Mouse (Mus musculus) left cerebral cortex, adult 18-20 months (tissue): Measurements from ENCODE around the gene Tmem138. TPM values are rescaled to one million over a fixed set of nuclear protein-coding genes. Genes with fewer than 3 reads are reported as not detected.

Source experiments
- DNase-seq, 2 experiments: peaks; one replicate each; pipeline ENCODE4 v3.0.0; 2021 to 2022; ENCODE audit warnings: low spot score in 2 of 2, mixed read lengths in 1 of 2
- long read RNA-seq, 2 experiments: library from polyadenylated mRNA; stranded (forward); transcript quantifications; one replicate each; pipeline ENCODE4 v2.0.0; 2021
- total RNA-seq, 2 experiments: library from RNA; stranded (reverse); gene quantifications; 2 replicates each; pipeline ENCODE4 v1.2.3; 2021

Tmem138 gene
- 10 to 100 TPM; 11.0 to 12.3 TPM for total RNA-seq
- long read RNA-seq, experiment 1, transcript Tmem138-201 (5 exons, 1,590 nt), result major isoform, 9 of 26 reads
- long read RNA-seq, experiment 1, partial matches to known transcripts, result 3 of 26 reads
- long read RNA-seq, experiment 1, other reads (novel, unspliced or antisense), result 7 of 26 reads
- long read RNA-seq, experiment 2, transcript Tmem138-201 (5 exons, 1,590 nt), result major isoform, 6 of 14 reads
- long read RNA-seq, experiment 2, partial matches to known transcripts, result 1 of 14 reads
- long read RNA-seq, experiment 2, other reads (novel, unspliced or antisense), result 2 of 14 reads

DNA sequence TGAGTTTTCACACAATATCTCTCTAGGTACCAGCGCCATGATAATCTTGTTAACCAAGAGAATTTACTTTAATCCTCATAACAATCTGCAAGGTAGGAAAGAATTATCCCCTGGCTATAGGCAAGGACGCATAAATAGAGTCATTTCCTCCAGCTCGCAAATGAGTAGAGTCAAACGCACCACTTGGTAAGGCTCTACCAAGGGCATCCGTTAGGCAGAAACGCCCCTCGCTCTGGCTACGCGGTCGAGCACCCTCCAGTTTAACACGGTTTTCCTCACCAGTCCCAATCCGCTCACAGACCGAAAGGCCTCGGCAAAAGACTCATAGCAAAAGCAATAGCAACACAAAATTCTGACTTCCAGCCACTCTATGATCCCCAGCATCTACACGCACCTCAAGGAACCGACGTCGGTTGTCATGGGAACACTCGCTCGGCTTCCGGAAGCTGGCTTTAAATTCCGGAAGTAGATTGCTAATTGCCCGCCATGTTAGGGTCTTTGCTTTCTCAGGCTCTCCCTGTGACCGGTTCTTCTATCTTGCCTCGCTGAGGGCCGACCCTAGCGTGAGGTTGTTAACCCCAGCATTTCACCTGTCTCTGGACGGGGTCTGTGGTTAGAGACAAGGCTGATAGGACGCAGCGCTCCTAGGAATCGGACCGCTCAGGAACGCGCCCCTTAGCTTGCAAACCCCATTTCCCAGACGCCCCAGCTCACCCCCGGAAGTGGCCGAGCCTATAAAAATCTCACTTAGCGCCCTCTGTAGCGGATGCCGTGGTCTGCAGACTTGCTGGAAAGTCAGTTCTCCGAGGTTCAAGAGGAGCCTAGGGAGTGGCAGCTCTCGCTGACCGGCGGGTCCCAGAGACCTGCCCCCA is at the start of gene Tmem138, which contains the start of gene Cyb561a3:
TSS of gene Tmem138 (minus strand) at position 673 of the 872 bp plus-strand sequence.
TSS of gene Cyb561a3 (plus strand) at position 483 of the 872 bp plus-strand sequence.
- peak; percentile 89 to 91 for DNase-seq

DNA sequence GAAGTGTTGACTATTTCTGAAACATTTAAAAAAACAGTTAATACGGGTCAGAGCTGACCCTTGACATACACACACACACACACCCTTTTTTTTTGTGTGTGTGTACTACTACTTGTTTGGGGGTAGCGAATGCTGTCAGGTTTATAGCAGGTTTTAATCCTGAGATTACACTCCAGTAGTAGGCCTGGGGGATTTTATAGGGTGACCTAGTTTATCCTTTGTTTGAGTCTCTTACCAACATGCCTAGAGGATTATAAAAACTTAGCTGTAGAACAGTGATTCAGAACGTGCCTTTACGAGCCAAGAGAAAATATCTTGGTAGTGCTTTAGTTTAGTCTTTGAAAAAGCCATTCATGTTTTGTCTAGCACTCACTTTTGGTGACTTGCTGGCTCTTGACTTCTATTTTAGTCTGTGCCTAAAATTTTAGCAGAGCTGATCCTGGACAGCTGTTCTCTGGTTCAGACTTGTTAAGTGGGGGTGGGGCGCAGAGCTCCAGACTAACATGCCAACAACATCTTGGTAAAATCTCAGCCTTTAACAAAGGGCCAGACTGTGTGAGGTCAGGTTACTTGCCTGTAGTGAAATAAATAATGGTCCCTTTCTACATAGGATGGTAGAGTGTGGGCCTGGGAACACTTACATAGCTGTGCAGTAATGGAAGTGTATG is 31.5 kb upstream of the Tmem138 start:
- DNase-seq, result no peak

DNA sequence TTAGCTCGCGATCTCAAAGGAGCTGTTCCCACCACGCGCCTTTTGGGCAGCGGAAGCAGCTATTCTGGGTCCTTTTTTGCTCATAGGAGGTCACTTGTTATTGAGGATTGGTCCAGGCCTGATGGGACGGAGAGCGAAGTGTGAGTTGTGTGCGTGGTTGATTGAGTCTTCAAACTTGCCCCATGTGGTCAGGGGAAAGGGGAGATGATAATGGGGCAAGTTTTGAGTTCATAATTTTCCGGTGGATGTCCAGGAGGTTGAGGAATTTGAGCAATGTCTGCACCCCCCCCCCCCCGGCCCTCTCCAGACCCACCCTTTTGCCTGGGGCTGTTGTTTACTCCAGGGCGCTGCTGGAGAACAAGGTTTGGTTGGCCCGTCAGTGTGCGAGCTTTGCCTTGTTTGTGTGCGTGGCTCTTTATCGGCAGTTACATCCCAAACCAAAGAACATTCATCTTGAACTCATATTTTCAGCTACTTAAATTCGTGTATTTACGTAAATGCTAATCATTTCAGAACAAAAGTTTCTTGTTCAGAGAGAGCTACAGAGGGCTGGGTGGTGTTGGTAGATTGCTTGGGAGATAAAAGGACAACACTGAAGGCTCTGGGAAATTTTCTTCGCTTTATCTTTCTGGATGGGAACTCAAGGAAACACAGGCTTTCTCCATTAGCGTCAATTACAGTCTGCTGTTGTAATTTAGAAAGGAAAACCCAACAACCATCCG is 28.9 kb upstream of the Tmem138 start:
- no peak for DNase-seq

DNA sequence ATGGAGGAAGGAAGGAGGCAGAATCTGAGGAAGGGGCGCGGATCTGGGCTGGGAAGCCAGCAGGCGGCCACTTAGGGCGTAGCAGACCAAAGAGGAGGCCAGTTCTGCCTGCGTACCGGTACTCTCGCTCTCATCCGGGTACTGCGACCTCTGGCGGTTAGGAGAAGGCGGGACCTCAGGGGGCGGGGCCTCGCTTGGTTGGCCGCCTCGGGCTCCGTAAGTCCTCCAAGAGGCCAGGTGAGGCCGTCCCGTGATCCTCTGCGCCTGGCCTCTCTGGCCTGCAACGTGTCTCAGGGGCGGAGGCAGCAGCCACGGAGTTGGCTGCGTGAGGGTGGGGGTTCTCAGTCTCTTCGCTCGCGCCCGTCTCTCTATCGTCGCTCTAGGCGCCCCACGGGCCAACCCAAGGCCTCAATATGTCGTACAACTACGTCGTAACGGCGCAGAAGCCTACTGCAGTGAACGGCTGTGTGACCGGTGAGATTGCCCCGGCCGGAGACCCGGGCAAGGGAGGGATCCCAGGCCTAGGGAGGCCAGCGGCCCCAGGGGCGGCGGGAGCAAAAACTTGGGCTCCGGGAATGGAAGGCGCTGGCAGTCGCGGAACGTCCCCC is 28.2 kb upstream of the Tmem138 start, which contains the start of the genes Ddb1 and Tkfc:
TSS of gene Ddb1 (plus strand) at position 35 of the 608 bp plus-strand sequence.
TSS of gene Tkfc (minus strand) at position 362 of the 608 bp plus-strand sequence.
- DNase-seq, result peak; percentile 99

DNA sequence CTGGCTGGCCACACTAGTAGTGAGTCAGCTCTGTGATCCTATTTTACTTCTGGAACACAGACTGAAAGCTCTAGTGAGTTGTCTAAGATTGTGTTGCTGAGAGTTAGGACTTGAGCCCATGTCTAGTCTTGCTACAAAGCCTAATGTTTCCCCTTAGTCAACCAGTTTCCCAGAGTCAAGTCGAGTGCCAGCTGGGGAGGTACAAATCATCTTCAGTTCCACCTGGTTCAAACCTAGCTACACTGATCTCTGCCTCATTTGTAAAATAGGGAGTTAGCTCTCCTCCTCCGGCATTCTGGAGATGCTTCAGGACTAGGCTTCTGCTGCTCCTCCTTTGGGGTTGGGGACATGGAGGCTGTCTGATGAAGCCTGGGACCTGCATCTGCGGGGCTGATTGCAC is 27.4 kb upstream of the Tmem138 start:
- no peak for DNase-seq

DNA sequence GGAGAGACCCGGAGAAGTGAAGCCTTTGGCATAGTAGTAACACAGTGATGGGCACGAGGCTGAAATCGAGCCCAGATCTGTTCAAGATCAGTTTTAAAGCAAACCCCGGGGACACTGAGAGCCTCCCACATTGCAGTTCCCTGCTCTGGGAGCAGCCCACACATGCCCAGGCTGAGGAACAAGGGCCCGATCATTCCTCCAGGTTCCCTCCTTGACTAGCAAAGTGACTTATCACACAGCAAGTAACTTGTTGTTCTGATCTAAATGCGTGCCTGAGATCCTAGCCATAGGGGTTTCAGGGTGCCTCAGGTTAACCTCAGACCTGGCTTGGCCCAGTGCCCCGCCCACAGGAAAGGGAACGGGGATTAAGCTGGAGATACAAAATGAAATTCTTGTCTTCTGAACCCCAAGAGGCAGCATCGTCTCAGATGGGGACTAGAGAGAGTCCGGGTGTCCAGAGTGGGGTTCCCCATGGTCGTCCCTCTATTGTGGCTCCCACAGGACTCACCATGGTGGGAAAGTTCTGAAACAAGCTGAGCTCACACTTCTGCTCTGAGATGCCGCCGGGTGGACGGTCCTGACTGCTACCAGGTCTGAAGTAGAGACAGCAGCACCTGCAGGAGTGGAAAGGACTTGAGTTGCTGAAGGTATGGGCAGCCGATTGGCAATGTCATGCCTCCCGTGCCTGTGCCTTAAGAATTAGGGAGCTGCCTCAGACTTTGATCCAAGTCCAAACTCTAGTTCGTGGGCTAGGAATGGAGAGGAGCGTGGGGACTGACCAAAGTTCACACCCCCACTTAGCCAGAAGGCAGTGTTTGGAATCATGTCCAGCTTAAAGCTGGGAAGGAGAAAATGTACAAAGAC is 26.7 kb upstream of the Tmem138 start:
- peak in 1 of 2 experiments; percentile 10 for DNase-seq

DNA sequence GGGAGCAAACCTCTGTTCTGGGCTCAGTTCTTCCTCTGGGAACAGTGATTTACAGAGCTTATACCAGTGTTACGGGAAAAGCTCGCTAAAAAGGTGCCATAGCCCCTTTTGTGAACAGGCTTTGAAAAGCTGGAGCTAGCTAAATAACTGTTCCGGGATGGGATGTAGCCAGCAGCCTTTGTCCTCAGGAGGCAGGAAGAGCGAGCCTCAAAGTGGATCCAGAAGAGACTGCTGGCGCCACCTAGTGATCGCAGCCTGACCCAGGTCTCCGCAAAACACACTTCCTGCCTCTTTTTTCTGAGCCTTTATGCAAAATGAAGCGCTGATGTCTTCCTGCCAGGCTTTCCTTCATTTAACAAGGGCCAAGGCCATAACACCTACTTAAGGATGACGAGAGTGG is 25.6 kb upstream of the Tmem138 start:
- DNase-seq, result peak; percentile 88

DNA sequence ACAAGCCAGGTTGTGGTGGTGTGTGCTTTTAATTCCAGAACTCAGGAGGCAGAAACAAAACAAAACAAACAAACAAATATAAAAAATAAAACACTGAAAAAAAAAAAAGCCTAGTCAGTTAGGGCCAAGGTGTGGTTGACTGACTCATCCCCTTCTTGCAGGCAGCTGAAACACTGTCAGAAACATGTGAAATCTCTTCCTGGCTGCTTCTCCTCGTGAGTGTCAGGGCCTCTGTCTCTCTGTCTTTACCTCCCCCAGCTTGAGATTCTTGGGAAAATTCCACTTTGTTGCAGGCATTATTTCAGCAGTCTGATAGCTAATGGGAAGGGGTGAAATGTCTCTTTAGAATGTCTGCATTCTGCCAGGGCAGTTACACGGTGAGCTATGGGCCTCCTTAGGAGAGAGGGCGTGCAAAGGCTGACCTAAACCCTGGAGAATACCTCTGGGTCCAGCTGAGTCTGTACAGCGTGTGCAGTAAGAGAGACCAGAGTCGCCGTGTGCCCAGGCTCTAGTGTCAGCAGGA is 25.1 kb upstream of the Tmem138 start:
- no peak for DNase-seq

DNA sequence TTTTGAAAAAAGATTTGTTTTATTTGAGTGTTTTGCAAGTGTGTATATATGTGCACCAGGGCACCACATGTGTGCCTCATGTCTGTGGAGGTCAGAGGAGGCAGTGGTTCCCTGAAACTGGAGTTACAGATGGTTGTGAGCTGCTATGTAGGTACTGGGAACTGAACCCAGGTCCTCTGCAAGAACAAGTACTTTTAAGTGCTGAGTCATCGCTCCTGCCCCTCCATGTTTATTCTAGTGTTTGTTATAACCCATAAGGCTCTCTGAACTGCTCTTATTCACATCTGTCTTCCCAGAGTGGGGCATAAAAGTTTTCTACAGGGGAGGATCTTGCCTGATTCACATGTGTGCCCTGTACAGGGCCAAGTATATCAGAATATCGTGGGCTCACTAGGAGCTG is 22.5 kb upstream of the Tmem138 start:
- DNase-seq, result no peak

DNA sequence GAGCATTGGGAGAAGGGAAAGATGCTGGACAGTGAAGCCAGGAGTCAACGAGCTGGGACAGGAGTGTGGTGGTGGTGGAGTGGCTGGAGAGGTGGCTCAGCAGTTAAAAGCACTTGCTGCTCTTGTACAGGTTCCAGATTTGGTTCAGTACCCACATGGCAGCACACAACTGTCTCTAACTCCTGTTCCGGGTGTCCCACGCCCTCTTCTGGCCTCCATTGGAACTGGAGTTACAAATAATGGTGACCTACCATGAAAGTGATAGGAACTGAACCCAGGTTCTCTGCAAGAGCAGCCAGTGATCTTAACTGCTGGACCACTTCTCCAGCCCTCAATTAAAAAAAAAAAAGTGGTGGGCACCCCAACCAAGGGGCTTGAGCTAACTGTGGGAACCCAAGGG is 21.0 kb upstream of the Tmem138 start:
- no peak for DNase-seq

DNA sequence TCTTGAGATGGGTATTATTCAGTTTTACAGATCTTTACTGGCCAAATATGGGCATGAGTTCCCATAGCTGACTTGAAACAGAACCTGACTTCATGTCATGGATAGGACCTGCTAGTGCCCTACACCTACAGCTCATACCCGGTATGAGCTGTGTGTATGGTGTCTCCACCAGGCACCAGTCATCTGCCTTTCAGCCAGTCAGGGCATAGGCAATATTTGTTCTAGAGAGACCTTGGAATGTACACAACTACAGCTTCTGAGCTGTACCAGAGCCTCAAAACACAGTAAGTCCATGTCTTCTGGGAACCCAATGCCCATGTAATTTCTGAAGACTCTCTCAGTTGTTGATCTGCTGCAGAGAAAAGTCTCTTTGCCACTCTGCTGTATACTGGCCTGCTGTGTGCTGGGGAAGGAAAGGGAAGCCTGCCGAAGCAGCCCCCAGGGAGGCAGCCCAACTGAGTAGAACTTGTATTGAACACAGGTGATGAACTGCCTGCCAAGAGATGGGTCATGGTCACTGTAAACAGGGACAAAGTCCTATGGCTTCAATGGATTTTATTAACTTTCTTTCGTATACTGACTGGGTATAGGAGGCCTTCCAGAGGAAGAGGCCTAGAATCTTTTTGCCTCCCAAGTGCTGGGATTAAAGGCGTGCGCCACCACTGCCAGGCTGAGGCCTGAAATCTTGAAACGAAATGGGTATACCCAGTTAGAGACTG is 14.7 kb upstream of the Tmem138 start:
- DNase-seq, result no peak

DNA sequence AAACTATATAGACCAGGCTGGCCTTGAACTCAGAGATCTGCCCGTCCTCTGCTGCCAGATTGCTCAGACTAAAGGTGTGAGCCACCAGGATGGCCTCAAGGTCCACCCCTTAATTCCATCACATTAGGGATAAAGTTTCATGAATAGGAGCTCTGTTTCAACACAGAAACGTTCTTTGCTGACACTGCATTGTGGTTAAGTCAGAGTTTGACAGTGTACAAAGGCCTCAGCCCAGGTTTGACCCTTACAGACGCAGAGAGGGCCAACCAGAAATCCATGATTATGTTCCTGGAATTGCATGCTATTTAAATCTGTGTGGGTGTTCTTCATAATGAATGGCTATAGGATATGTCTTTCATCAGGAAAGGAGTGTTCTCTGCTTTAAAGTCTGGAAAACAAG is 13.1 kb upstream of the Tmem138 start:
- DNase-seq, result no peak

DNA sequence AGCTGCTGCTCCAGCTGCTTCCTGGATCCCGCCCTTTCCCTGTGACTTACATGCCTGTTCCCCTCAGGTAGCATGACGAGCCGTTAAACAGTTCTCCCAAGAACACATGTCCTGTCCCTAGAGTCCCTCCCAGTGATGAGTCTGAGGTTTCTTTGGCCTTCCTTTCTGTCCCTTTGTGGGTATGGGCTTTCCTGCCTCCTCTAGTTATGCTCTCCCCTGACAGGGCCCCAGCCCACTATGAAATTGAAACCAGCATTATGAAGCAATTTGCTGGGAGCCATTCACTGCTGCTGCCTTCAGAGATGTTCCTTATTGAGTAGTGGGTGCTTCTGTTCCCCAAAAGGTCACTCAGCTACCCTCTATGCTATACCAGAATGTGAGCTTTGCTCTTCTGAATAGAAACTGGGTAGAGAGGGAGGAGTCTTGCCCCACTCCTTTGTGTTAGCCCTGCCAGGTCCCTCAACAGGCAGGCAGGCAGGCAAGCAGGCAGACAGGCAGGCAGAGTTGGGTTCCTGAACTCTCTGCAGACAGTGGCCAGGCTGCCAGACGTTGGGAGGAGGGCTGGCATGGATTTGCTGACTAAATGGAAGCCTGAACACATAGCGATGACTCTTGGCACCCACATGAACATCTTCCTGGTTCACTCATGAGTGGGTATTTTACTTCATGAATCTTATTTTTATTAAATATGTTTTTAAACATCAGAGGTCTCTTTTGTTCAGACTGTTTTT is 12.1 kb upstream of the Tmem138 start:
- DNase-seq, result no peak

DNA sequence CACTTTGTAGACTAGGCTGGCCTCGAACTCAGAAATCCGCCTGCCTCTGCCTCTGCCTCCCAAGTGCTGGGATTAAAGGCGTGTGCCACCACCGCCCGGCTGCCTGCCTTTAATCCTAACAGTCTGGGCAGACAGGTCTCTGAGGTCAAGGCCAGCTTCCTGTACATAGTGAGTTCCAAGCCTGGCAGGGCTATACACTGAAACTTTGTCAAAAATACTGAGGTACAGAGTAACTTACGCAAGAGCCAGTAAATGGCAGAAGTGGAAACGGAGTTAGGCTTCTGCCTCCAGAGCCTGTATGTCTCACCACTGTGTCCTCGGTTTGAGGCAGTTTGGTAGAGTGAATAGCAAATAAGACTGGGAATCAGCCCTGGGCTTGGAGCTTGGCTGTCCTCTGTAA is 10.1 kb upstream of the Tmem138 start:
- DNase-seq, result no peak

DNA sequence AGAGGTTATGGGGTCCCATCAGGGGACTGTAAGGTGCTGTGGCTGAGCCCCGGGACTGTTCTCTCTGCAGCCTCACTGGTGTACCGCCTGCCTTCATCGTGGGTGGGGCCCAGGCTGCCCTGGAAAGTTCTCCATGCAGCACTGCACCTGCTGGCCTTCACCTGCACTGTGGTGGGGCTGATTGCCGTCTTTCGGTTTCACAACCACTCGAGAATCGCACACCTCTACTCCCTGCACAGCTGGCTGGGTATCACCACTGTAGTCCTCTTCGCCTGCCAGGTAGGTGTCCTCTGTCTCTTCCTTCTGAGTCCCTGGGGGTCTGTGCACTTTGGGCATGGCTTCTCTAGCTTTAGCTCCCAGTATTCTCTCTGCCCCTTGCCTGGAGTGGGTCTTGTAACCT is 8.0 kb upstream of the Tmem138 start:
- no peak for DNase-seq

DNA sequence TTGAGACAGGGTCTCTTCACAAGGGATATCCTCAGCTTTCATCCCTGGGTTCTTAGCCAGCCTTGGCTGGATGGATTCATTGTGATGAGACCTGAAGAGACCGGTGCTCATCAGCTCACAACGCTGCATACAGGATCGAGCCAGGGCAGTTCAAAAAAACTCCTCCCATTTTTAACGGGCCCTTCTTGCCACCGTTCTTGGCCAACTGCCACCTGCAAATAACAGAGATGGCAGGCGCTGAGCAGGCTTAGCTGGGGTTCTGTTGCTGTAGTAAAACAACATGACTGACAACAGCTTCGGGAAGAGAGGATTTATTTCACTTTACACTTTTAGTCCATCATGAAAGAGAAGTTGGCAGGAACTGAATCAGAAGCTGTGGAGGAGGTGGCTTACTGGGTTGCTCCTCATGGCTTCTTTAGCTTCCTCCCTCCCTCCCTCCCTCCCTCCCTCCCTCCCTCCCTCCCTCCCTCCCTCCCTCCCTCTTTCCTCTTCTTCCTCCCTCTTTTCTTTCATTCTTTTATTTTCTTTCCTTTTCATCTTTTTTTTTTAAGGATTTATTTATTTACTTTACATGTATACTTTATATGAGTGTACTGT is 6.5 kb upstream of the Tmem138 start:
- no peak for DNase-seq

DNA sequence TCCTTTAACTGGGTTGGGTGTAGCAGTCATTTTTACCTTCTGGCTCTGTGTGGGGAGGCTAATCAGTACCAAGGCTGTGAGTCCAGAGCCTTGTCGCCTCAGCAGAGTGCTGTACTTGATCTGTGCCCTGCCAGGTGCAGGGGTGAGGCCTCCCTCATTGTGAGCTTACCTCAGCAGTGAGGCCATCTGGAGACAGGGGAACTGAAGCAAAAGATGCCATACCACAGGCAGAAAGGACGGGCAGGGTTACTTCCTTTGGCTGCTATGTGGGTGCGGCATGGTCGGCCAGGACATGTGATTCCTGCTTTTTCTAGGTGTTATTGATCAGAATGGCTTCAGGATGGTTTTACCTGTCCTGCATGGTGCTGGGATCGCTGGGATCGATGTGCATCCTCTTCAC is 4.8 kb upstream of the Tmem138 start:
- no peak for DNase-seq

DNA sequence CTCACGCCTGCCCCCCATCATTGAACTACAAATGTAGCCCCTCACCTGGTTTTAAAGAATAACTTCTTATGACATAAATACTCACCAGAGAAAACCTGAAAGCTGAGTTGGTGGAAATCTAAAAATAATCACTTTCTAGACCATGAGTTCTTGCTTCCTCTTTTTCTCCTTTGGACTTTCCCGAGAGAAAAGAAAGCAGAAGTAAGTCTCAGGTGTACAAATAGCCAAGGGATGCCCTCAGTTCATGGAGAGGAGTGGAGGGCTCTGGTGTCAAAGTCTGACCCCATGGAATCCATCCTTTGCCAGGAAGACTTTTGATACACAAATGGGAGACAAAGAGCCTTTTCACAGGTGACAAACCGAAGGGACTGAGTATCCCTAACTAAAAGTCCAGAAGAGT is 3.6 kb upstream of the Tmem138 start:
- DNase-seq, result no peak
